Mouse (Mus musculus): ENCODE measurements at regions not wholly inside any gene's neighbourhood (a gene's known extent, or its start where the extent isn't known, plus 50 kb on each side); places are given as distances from the start of the nearest gene placed in this dataset.

DNA sequence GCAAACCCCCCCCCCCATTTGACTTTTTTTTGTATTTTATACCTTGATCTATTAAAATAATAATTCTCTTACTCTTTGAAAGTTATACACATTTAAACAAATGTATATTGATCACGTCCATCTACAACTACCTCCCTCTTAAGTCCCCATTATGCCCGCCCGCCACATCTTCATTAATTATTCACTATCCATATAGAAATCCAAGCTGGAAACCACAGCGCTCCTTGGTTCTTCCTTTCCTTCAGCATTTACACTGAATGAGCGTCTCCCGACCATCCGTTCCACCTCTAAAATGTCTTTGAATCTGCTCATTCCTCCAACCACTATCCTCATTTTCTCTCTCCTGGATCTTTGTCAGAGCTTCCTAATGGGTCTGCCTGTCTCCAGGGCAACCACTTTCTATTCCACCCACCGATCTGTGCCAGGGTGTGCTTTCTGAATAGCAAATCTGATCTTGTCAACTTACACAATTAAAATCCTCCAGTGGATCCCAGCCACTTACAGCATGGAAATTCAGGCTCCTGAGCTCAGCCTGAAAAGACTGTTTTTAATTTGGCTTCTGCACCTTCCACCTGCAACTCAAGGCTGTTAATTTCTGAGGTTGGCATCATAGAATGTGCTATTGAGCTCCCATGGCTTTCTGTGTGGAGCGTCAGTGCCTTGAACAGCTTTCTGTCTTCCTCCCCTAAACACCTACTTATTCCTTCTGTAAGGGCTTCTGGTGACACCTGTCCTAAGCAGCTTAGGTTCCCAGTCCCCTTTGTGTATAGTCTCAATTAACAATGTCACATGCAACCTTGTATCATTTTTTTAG lies 265.5 kb downstream of the Spry2 start:
- no peak for DNase-seq (ENCODE audit: low spot score in 2 of 2)

DNA sequence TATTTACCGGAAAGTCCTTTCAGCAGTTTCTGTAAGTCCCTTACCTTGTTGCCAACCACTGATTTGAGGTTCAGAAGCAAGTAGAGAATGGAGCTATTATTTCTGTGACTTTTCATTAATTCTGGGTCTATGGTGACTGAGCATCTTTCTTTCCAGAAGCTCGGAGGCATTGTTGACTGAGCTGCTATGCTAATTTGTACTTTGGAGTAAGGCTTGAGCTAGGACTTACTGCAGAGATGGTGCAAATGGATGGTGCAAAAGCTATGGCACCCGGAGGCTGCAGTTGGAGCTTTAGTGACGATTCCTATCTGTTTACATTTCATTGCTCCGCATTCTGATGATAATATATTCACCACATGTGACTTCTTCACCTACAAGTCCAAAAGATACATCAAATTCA lies 266.2 kb downstream of the Spry2 start:
- no peak for DNase-seq (ENCODE audit: low spot score in 2 of 2)

DNA sequence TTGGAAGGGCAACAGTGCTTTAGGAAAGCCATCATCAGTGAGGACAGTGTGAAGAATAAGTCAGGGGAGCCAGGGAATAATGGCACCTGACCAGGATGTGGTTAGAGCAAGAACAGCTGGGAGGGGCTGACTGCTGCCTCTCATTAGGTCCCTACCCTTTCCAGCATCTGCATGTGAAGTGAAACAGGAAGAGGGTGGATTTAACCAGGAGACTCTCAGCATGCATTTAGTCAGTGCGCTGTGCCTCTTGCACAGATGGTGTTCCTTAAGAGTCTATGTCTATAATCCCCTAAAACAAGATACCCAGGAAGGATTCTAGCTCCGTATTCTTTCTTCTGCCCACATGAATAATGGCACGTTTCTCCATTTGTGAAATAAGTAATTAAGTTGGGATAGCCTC lies 267.9 kb downstream of the Spry2 start:
- DNase-seq (ENCODE audit: low spot score in 2 of 2): no peak

DNA sequence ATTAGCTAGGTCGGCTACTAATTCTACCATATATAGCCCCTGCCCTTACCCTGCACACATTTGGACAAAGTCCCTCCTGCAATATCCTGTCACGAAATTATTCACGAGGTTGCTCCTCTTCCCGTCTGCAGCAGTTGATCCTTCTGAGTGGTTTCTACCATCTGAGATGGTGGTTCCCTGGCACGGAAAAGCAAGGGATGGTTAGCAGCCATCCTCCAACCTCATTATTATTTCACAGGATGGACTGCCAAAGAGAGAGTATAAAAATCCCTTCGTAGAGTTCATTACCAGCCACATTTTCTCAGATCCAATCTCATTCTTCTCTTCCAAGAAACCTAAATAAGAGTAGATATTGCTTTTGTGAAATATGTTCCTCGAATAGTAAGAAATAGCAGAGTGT lies 272.2 kb downstream of the Spry2 start:
- no peak for DNase-seq (ENCODE audit: low spot score in 2 of 2)

DNA sequence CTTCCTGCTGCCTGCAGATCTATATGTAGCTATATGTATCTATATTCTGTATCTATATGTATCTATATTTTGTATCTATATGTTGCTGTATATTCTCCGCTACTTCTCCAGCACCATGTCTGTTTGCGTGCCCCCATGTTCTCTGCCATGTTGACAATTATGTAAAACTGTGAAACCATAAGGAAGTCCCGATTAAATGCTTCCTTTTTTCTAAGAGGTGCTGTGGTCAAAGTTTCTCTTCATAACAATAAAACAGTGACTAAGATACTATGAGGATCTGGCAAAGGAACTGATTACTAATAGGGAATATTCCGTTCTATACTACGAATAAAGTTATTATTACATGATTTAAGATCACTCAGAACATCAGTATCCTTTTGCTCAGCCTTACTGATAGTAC lies 274.5 kb downstream of the Spry2 start:
- DNase-seq (ENCODE audit: low spot score in 2 of 2): no peak

DNA sequence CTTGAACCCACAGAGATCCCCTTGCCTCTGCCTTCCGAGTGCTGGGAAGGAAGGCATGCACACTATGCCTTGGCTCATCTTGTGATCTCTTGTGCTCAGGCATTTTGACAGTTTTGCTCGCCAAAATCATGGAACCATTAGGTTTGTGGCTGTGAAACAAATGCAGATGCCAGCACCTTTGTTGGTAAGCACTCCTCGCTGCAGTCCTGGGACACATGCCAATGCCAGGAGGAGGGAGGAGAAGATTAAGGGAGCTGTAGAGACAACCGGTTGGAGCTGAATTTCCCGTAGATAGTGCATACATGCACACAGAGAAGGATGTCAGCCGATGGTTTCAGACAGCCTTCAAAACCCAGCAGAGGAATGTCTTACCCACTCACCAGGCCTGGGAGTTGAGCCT lies 275.5 kb downstream of the Spry2 start:
- no peak for DNase-seq (ENCODE audit: low spot score in 2 of 2)

DNA sequence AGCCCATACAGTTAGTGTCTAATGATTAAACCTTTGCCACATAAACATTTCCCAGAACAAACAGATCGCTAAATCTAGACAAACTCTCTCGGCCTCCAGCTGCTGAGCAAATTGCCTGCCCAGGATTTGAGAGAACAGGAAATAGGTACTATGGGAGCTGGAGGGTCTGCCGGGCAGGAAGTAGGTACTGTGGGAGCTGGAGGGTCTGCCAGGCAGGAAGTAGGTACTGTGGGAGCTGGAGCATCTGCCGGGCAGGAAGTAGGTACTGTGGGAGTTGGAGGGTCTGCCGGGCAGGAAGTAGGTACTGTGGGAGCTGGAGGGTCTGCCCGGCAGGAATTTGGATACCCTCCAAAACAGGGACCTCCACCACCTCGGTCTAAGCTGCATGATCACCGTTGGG lies 277.2 kb downstream of the Spry2 start:
- no peak for DNase-seq (ENCODE audit: low spot score in 2 of 2)

DNA sequence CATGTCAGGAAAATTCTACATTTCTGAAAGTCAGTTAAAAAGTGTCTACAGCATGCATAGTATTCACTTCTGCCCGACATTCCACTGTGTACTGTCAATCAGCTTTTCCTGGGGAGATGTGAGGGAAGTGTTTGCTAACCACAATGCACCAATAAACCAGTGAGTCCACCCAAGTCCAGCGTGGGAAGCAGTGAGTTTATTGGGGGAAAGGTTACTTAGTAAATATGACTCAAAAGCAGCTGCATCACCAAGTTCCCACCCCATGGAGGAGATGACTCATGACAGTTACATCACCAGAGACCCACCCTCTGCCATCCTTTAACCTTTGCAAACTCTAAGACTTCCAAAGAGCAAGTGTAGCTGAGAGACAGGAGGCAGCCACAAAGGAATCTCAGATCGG lies 280.9 kb downstream of the Spry2 start:
- no peak for DNase-seq (ENCODE audit: low spot score in 2 of 2)

DNA sequence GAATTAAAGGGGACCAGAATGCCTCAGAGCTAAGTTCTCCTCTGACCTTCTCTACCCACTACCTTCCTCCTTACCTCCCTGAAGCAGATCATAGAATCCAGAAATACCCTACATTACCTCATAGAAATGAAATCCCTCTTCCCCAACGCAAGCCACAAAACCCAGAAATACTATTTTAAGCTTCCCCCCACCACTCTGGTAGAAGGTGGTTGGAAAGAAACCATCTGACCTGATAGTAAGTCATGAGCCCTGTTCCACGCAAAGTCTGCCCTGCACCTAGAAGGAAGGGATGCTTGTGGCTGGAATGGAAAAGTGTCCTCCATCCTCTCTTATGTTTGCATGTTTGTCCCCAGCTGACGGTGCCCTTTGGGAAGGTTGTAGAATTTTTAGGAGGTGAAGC lies 283.8 kb downstream of the Spry2 start:
- no peak for DNase-seq (ENCODE audit: low spot score in 2 of 2)

DNA sequence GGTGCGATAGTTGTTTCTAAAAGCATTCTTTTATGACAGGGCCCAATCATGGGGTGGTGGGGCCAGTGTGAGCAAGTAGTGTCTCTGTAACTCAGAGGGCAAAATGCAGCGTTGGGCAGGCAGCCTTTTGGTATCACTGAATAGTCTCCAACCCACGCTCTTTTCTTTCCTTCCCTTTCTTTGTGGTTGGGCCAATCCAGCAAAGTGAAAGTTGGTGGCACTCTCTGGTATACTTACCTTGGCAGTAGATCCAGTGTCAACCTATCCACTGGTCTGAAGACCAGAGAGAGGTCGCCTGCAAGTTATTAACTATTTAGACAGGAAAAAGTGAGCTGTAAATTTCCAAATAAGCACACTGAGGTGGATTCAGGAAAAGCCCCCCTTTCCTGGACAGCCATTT lies 287.8 kb downstream of the Spry2 start:
- DNase-seq (ENCODE audit: low spot score in 2 of 2): no peak

DNA sequence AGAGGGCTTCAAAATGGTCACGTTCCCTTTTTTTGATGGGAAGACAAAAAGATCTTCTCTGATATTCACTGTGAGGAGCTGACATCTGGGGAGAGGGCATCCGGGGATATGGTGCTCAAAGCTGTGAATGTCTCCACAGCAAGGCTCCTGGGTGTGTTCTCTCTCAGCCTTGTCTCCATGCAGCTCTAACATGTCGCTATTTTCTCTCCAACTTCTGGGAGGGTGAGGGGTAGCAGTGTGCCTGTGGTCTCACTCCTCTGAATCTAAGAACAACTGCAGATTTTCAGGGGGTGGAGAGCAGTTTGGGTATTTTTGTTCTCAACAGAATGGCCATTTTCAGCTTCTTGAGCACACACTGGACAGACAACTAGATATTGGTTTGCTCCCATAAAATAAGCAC lies 290.1 kb downstream of the Spry2 start:
- no peak for DNase-seq (ENCODE audit: low spot score in 2 of 2)

DNA sequence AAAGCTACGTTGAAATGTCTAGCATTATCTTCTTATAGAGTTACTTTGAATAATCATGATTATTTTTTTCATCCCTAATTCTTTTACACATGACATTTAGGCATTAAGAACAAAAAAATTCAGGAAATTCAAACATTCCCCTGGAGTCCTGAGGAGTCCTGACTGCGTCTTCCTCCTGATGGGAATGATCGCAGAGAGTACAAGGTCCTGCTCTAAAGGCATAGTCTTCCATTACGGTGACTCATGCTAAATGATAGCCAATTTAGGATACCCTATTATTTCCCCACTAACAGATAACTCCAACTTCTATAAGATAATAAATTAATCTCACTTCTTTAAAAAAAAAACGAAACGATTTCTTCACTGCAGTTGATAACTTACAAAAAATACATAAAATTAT lies 292.2 kb downstream of the Spry2 start:
- DNase-seq (ENCODE audit: low spot score in 2 of 2): no peak

DNA sequence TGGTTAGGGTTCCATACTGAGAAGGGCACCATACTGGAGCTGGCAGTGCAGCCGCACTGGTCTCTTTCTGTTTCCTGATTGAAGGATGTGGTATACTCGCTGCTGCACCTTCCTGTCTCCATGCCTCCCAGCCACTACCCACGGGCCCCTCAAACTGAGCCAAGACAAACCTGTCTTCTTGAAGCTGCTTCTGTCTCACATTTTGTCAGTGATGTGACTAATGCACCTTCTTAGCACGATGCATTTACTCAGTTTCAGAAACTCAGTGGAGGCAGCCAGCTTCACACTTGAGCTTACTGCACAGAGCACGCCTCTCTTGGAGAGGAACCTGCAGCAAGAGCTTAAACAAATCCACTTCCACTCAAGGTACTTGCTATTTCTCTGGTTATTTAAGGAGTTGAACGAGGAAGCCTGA lies 293.6 kb downstream of the Spry2 start:
- no peak for DNase-seq (ENCODE audit: low spot score in 2 of 2)

DNA sequence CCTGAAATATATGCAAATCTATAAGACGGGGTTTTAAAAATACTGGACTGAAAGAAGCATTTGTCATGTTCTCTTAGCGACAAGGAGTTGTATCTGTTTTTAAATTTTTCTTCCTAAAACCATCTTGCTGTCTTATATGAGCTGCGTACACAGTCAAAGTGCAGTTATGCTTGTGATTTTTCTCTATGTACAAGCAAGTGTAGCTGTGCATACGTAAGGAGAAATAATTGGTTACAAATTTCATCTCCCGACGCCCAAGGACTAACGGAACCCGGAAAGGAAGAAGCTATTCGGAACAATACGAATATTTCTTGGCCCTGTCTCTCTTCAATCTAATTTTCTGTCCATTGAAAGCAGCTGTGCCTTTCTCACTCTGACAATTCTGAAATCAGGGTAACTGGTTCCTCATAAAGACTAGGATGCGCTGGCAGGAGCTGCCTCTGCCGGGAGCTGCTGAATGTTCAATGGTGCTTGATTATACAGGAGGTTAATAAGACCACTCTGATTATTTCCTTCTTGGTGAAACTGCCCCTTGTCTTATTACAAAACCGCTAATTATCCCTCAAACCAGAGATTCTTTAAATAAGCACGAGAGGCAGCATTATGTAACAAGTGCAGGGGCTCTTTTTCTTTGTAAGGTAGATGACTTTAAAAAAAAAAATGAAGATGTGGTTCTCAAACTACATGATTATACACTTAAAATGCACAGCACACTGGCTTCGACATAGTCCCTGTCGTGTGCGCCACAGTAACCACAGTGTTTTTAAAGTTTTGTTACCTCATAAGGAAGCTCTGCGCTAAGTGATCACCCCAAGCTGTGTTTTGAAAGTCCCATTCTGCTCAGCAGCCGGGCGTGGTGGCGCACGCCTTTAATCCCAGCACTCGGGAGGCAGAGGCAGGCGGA lies 296.8 kb downstream of the Spry2 start:
- DNase-seq (ENCODE audit: low spot score in 2 of 2): no peak

DNA sequence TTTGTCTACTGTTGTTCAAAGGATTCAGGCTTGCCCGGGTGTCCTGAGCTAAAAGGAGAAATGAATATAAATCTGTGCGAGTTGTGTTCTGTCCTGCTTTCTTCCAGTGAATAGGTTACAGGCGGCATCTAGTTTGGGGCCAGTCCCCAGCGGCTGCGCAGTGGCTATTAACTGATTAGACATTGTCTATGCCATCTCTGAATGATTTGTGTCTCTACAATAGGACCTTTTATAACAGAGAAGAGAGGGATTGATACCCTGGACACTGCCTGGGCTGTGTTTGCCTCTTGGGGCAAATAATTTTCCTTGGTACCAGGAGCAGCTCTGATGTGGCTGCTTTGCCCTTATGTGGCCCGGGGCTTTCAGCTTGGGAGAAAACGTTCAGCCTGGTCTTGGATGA lies 306.9 kb downstream of the Spry2 start:
- no peak for DNase-seq (ENCODE audit: low spot score in 2 of 2)

DNA sequence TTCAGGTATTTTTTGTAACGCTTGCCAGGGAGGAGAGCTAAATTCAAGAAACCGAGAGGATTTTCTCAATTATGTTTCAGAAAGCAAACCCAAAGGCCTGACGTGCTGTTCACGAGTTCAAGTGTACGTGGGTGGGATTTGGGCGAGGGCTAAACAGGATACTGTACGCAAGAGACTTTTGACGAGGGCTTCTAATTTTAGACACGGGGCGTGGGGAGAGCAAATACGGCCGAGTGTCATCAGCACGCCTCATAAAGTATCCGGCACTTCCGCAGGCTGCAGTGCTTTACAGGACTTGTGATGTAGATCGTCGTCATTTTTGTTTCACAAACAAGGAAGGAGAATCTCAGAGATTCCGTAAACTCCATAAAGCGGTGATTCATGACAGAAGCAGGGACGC lies 307.4 kb downstream of the Spry2 start:
- no peak for DNase-seq (ENCODE audit: low spot score in 2 of 2)

DNA sequence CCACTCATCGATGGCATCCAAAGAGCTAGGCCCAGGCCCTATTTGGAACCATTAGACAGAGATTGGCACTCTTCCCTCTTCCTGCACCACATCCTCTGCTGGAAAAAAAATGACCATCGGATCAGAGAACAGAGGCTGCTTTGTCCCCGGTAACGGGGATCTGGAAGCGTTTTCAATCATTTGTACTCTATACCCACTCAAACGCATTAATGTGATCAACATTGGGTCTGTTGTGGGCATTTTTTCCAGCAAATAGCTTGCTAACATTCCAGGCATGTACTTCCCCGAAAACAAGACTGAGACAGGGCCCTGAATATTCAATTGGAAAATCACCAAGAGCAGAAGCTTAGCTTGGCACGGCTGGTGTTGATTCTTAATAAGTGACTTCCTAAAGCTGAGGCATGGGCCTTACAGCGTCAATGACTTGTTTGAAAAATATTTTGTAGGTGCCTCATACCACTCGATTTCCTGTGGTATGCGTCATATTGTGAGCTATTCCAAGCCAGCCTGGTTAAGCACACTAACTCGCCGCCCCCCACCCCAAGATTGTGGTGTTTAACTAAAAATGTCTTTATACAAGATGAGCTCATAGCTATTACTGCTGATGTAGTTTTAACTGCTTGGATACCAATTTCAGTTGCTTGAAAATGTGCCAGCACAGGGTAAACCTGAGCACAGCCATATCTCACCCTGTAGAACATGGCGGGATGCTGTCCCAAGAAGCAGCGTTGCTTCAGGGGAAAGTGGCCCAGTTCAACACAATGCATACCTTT lies 308.0 kb downstream of the Spry2 start:
- DNase-seq (ENCODE audit: low spot score in 2 of 2): no peak

DNA sequence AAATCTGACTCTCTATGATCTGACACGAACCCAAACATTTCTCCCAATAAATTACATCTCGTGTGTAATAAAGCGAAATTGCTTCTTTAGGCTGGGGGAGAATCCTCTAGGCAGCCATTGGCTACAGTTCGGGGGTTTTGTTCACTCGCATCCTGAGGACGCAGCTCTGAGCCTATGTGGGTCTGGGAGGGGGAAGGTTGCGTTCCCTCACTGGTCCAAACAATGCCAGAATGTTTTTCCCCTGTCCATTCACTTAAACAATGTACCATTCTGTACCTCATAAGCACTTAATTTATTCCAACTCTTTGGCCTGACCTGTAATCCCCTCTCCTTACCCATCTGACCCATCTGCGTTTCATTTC lies 308.6 kb downstream of the Spry2 start:
- no peak for DNase-seq (ENCODE audit: low spot score in 2 of 2)

DNA sequence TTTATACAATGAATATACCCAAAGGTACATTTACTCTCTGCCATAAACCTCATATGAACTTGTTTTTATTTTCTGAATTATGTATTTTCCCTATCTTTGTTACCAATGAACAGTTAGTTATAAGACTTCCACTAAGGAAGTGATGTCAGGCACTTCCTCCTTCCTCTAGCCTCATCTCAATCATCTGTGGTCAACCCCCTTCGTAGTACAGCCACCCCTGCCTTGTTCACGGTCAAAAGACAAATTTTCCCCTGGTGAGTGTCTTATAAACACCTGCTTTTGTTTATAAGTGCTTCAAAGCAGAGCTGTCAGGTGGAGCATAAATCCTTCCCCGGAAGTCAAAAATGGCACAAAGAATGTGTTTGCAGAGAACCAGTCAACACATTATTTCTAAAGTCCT lies 312.0 kb downstream of the Spry2 start:
- DNase-seq (ENCODE audit: low spot score in 2 of 2): no peak

DNA sequence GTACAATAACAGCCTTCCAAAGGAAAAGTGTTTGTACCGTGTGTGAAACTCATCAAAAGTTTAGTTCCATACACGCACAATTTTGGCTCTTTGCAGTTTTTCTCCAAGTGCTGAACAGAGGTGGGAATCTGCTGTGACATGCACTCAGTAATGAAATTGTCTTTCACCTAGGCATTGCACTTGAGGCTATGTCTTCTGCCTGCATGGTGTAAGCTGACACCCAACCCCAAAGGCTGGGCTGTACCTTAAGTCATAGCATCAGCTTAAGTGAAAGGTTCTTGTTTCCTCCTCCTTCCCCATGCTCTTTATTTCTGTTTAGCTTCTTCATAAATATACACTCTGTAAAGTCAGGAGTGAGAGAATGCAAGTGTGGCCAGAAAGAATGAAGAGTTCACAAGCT lies 313.1 kb downstream of the Spry2 start:
- DNase-seq (ENCODE audit: low spot score in 2 of 2): no peak

DNA sequence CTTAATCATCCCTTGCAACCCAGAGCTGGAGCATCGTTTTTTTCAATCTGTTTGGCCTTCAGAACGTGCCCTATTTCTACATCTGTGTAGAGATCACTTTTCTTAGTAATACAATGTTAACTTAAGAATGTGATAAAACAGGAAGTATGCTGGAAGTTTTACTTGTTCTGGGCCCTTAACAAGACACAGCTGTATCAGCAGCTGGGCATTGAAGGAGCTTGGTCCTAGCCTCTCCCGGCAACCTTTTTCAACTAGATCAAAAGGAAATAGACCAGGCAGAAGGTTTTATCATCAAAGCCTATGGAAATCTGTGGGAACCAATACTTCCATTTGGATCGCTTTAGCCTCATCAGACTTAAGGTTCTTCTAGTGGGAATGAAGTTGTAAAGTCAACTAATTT lies 317.9 kb downstream of the Ndfip2 start:
- DNase-seq (ENCODE audit: low spot score in 2 of 2): no peak

Measured in spleen, postnatal 10 days (tissue).